Mouse (Mus musculus): ENCODE results near the gene Gm49486.

The Gm49486 gene

GRCm38 (mm10) chr15:79265384-79265783 lies 36.2 kb downstream of the Gm49486 start:
- no peak for DNase-seq (ENCODE audit: inconsistent age in 2 of 2, low spot score in 1 of 2)

DNA sequence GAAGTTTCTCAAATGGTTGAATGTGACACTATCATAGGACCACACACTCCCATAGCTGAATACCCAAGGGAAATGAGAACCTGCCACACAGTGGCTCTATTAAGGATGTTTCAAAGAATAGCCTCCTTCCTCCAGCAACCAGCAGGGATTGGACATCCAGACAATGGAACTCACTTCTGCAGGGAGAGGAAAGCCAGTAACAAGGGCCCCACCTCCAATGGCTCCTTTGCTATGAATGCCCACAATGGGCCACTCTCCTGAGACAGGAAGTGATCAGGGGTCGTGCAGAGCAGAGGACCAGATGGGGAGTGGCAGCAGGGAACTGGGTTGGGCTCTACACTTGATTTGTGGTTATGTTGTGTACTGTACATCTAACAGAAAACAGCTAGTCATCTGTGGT lies 39.3 kb downstream of the Gm49486 start:
- no peak for DNase-seq (ENCODE audit: inconsistent age in 2 of 2, low spot score in 1 of 2)

DNA sequence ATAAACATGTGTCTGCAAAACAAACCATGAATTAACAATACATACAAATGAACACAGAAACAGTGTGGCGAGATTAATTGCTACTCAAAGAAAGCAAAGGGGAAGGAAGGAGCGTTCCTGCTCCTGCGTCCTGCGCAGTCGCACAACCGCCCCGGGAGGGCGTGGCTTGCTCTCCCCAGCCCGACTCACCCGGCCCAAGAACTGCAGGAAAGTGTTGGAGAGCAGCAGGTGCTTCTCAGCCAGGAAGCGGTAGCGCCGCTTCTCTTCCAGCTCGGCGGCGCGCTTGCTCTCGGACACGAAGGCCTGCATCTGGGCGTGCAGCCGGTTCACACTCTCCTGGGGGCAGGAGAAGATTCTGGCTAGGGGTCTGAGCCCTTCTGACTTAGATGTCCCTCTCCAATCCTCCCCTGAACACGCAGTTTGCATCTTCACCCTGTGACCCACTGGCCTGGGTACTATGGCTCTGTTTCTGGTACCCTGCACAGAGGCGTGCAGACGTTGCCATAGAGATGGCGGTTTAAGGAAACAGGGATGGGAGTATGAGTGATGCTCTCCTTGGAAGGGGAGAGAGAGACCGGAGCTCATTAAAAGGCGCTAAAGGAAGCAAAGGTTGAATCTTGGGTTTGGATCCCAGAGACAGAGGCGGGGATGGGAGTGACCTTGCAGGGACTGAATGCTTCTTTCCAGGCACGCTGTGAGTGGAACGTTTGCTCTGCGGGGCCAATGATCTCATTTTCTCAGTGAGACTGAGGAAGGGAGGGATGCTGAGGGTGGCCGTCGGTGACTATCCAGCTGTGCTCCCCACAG lies 41.3 kb downstream of the Gm49486 start:
- peak; percentile 76 to 87 for DNase-seq (ENCODE audit: inconsistent age in 2 of 2, low spot score in 1 of 2)

DNA sequence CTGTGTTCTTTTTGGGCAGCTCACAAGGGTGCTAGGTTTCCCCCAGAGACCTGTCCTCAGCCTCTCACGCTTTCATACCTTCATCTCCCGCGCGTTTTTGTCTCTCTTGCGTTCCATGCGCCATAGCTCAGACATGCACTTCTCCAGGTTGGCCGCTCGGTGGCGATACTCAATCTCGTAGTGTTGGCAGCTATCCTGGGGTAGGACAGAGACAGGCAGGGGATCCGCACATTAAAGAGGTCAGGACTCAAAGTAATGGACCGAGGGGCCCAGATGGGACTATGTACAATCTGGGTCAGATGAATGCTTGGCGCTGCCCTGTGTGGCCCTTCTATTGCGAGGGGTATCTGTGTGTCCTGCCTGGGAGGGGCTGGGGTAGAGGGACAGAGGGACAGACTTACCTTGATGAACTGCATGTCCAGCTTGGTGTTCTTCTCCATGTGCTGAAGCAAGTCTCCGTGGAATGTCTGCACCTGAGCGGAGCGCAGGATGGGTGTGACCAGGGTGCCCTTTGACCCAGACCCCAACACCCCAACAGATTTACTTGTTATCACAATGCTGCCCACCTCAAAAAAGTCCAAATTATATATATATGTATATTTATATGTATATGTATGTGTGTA lies 42.0 kb downstream of the Gm49486 start:
- DNase-seq (ENCODE audit: inconsistent age in 2 of 2, low spot score in 1 of 2), result peak in 1 of 2 experiments; percentile 63

DNA sequence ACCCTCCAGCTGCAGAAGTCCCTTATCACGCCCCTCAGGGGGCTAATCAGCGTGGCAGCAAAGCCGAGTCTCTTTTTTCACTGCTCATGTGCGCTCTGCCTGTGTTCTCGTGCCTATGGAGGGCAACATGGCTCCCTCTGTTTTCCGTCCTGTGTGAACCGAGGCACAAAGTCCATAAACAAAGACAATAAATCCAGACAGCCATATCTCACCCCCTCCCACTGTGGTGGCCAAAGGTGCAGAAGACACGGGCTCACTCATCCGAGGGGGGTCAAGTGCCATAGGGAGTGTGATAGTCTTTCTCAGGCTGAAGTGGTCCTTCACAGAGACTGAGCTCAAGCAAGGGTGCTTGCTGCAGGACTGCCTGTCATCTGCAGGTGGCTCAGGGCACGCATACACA lies 43.8 kb downstream of the Gm49486 start:
- DNase-seq (ENCODE audit: inconsistent age in 2 of 2, low spot score in 1 of 2), result no peak

DNA sequence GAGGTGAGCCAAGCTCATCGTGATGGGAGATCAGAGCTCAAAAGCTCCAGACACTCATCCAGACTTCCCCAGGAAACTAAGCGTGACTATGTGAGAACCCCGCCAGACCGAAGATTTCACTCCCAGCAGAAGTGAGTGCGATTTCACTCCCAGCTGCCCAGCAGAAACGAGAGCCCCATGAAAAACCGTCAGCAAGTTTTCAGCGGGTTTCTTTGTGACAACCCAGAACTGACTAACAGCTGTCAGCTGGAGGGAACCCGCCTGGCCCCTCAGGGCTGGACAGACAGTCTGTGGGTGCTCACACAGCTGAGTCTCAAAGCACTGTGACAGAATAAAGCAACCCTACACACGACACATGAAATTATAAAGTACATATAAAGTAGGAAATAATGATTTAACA lies 48.5 kb downstream of the Gm49486 start:
- DNase-seq (ENCODE audit: inconsistent age in 2 of 2, low spot score in 1 of 2), result no peak

DNA sequence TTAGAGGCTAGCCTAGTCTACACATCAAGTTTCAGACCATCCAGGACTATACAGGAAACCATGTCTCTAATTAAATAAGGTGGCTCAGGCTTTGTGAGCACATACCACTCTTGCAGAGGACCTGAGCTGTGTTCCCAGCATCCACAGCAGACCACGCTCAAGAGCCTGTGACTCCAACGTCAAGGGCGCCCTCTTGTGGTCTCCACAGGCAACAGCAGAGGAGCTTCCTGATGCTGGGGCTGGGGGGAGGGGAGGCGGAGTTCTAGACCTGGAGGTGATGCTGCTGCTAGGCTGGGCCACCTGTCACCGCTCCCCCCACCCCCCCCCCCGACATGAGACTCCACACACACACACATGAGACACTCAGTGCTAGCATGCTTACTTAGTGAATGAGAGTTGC lies 51.0 kb downstream of the Gm49486 start:
- peak in 1 of 2 experiments; percentile 53 for DNase-seq (ENCODE audit: inconsistent age in 2 of 2, low spot score in 1 of 2)

- no peak for DNase-seq (ENCODE audit: inconsistent age in 2 of 2, low spot score in 1 of 2)
Measured at GRCm38 (mm10) chr15:79280850-79281249, 51.7 kb downstream of the Gm49486 start.

- no peak for DNase-seq (ENCODE audit: inconsistent age in 2 of 2, low spot score in 1 of 2)
Measured at GRCm38 (mm10) chr15:79281389-79281788, 52.2 kb downstream of the Gm49486 start.

DNA sequence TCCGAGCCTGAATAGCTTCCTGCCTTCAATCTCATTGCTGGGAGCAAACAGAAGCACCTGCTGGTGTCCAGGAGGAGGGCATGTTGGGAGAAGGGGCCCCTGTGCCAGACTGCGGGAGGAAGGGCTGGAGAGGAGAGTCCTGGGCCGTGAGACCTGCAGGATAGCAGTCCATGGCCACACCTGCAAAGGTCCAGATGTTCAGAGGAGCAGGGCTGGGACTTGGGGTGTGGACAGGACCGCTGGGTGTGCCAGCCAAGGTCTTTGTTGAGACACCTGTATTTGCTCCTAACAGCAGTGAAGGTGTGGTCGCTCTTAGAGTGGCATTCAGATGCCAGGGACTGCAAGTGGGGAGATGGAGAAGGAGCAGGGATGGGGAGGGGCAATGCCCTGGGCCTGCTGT lies 53.2 kb downstream of the Gm49486 start:
- no peak for DNase-seq (ENCODE audit: inconsistent age in 2 of 2, low spot score in 1 of 2)

DNA sequence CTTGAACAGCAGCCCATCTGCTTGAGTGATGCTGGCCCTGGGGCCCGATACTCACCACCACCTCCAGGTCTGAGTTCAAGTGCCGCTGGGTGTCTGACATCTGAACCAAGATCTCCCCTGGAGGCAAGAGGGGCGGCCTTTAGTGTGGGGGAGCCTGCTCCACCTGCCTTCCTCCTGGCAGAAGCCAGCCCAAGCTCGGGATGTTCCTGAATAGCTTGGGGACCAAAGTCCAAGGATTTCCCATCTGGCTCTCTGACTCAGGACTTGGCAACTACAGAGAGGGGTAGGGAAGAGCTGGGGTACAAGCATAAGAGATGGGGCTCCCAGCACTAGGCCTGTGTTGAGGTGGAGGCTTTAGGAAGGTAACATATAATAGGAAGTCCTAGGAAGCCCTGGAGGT lies 54.2 kb downstream of the Gm49486 start:
- DNase-seq (ENCODE audit: inconsistent age in 2 of 2, low spot score in 1 of 2), result no peak

GRCm38 (mm10) chr15:79285399-79285798 lies 56.2 kb downstream of the Gm49486 start, which contains the start of gene Baiap2l2:
TSS of gene Baiap2l2 (minus strand) at chr15:79285537.
- no peak for DNase-seq (ENCODE audit: inconsistent age in 2 of 2, low spot score in 1 of 2)

DNA sequence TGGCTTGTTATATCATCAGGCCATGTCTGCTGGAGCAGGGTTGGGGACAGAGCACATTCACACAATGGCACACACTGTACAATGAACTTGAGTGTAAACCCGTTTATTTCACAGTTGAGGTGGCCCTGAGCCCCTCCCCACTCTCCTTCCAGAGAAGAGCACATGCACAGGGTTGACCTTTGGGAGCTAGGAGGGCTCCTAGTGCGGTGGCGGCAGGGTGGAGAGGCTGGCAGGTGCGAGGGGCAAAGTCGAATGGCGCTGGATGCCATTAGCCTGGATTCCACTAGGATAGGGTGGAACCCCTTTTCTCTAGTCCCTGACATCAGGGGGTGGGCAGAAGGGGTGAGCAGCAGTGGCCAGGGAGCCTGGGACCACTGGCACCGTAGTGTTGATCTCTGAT lies 57.0 kb downstream of the Gm49486 start:
- no peak for DNase-seq (ENCODE audit: inconsistent age in 2 of 2, low spot score in 1 of 2)

DNA sequence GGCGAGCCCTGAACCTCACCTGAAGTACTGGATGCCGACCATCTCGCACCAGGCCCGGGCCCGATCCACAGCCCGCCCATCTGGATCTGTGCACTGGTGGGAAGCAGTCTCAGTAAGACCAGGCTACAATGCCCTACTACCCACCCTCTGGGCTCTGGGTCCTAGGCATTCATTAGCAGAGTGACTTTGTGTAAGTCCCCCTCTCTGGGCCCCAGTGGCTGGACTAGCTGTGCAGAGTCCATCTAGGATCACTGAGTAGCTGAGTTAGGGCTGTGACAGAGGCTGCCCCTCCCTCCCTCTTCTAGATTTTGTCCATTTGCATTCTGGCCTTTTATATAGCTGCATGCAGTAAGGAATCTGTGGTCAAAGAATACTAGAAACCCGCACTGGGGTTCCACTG lies 57.9 kb downstream of the Gm49486 start:
- no peak for DNase-seq (ENCODE audit: inconsistent age in 2 of 2, low spot score in 1 of 2)

- no peak for DNase-seq (ENCODE audit: inconsistent age in 2 of 2, low spot score in 1 of 2)
Measured at GRCm38 (mm10) chr15:79288387-79288786, 59.2 kb downstream of the Gm49486 start.

DNA sequence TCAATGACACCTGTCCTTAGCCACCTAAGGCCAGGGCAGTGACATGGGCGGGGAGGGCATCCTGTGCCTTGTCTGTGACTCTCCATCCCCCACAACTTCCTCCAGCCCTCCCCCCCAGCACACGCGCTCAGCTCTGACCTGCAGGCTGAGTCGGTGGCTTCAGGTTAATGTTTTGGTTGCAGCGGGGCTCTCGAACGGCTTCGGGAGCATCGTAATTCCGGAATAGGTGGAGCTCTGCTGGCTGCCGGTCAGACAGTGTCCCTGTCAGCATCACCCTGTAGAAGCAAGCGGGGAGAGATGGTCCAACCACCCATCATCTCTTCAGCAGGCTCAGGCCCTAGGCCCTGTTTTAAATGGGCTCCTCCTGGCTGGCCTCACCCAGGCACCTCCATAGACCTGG lies 60.2 kb downstream of the Gm49486 start:
- no peak for DNase-seq (ENCODE audit: inconsistent age in 2 of 2, low spot score in 1 of 2)

DNA sequence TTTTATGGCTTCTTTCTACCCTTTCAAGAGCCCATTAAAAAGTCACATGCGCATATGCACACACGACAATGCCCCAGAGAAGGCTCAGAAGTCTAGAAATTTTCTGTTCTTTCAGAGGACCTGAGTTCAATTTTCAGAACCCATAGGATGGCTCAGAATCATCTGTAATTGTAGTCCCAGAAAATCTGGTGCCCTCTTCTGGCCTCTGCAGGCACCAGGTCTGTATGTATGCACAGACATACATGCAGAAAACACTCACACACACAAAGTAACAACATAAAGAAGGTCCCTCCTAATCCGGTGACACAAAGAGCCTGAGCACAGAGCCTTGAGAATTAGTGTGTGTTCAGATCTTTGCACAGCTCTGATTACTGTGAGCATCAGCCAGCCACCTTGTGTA lies 61.1 kb downstream of the Gm49486 start:
- DNase-seq (ENCODE audit: inconsistent age in 2 of 2, low spot score in 1 of 2), result no peak

- DNase-seq (ENCODE audit: inconsistent age in 2 of 2, low spot score in 1 of 2), result no peak
Measured at GRCm38 (mm10) chr15:79292779-79293178, 63.6 kb downstream of the Gm49486 start.

DNA sequence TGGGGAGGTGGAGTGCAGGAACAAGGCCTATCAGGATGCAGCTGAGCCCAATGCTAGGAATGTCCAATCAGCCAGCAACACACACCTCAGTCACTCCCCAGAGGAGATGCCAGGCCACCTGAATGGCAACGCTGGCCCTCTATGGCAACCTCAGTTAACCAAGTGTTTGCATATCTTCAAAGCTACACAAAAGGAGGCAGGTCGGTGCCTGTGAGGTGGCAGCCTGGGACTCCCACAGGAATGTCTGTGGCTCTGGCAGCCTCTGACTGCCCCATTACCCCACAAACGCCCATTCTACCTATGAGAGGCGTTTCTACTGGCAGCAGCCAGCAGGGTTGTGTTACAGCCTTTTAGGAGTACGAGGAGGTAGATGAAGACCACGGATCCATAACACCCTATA lies 69.4 kb downstream of the Gm49486 start:
- DNase-seq (ENCODE audit: inconsistent age in 2 of 2, low spot score in 1 of 2), result no peak

GRCm38 (mm10) chr15:79299563-79300155 lies 70.5 kb downstream of the Gm49486 start:
- no peak for DNase-seq (ENCODE audit: inconsistent age in 2 of 2, low spot score in 1 of 2)

DNA sequence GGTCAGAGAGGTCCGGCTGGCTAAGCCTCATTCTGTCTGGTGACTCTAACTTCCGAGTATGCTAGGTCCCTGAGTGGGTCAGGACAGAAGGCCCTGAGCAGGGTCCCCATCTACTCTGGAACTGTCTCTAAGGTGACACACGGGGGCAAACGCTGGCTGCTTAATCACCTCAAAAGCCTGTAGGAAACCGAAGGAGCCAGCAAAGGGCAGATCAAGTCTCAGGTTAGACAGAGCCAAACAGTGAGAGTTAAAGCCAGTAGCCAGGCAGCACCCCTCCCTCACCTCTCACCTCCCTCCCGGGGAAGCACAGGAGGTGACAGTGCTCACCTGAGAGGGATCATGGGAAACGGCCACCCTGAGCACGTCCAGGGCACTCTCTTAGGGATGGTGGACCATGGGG lies 74.5 kb downstream of the Gm49486 start:
- no peak for DNase-seq (ENCODE audit: inconsistent age in 2 of 2, low spot score in 1 of 2)

DNA sequence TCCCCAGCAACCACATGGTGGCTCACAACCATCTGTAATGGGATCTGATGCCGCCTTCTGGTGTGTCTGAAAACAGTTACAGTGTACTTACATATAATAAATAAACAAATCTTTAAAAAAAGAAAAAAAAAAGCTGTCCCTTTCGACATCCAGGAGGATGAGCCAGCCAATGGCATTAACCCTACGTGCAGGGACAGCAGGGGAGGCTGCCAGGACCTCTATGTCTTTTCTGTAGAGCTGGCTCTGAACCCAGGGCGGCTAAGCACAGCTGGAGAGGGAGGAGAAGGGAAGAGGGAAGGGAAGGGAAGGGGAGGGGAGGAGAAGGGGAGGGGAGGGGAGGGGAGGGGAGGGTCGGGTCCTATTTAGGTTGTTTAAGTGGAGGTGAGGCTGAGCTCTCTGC lies 75.6 kb downstream of the Gm49486 start:
- DNase-seq (ENCODE audit: inconsistent age in 2 of 2, low spot score in 1 of 2), result no peak

Data from adrenal gland, adult (tissue).